Mouse (Mus musculus) intestine, embryonic 14.5 days (tissue): ENCODE measurements around the gene Gm614. TPM values are rescaled to one million over a fixed set of nuclear protein-coding genes. Genes with fewer than 3 reads are reported as not detected.

Experiments
- ATAC-seq: fragments of 200-750 bp; cut with Nextera tagmentation; replicated peaks from 2 replicates; pipeline ENCODE4 v1.8.0; 2017; ENCODE audit warnings: low read depth, moderate number of reproducible peaks, moderate TSS enrichment, moderate library complexity; ENCODE audit not compliant: low FRiP score, low TSS enrichment
- DNase-seq: peaks from one replicate; pipeline ENCODE4 v3.0.0-alpha.2; 2018; ENCODE audit warnings: low spot score
- H3K27ac ChIP-seq: fragments of 300-500 bp; sonication (generic); 2 replicates; pipeline ENCODE4 v1.5.1; 2014; ENCODE audit warnings: low read depth, mild to moderate bottlenecking, control low read depth
- H3K27me3 ChIP-seq: fragments of 300-500 bp; sonication (generic); replicated peaks from 2 replicates; pipeline ENCODE4 v1.6.1; 2014; ENCODE audit warnings: low read length, control low read depth; ENCODE audit not compliant: control insufficient read depth, insufficient read depth
- H3K36me3 ChIP-seq: fragments of 300-500 bp; sonication (generic); 2 replicates; pipeline ENCODE4 v1.6.1; 2014; ENCODE audit warnings: low read length, control low read depth; ENCODE audit not compliant: control insufficient read depth, insufficient read depth
- H3K4me1 ChIP-seq: fragments of 300-500 bp; sonication (generic); replicated peaks from 2 replicates; pipeline ENCODE4 v1.6.1; 2014; ENCODE audit warnings: low read length, control low read depth, mixed read lengths; ENCODE audit not compliant: control insufficient read depth, insufficient read depth
- H3K4me2 ChIP-seq: fragments of 300-500 bp; sonication (generic); 2 replicates; pipeline ENCODE4 v1.6.1; 2014; ENCODE audit warnings: low read length
- H3K4me3 ChIP-seq: fragments of 300-500 bp; sonication (generic); 2 replicates; pipeline ENCODE4 v1.5.1; 2014; ENCODE audit warnings: low read depth, low read length, control low read depth, mixed read lengths
- H3K9ac ChIP-seq: fragments of 300-500 bp; sonication (generic); 2 replicates; pipeline ENCODE4 v1.6.1; 2014; ENCODE audit warnings: mild to moderate bottlenecking, low read length
- H3K9me3 ChIP-seq: fragments of 300-500 bp; sonication (generic); 2 replicates; pipeline ENCODE4 v1.6.1; 2016; ENCODE audit warnings: low read length, control low read depth; ENCODE audit not compliant: control insufficient read depth
- WGBS: fragments of 180-500 bp; shearing (Covaris S2); extraction: QIAGEN DNeasy Blood & Tissue Kit; methylation state at CpG from one replicate; pipeline ENCODE4 v1.1.7; 2014; 5-methylcytosine and 5-hydroxymethylcytosine counted together
- polyA plus RNA-seq: library from polyadenylated mRNA; unstranded; fragments of >200 nt; fragmentation: Nextera tagmentation; extraction: Ambion mirVana; gene quantifications from 2 replicates; pipeline ENCODE4 v1.2.1, GENCODE M21; 2014

Gene Gm614
- polyA plus RNA-seq, 1 experiment from 2014 or later: not detected

DNA sequence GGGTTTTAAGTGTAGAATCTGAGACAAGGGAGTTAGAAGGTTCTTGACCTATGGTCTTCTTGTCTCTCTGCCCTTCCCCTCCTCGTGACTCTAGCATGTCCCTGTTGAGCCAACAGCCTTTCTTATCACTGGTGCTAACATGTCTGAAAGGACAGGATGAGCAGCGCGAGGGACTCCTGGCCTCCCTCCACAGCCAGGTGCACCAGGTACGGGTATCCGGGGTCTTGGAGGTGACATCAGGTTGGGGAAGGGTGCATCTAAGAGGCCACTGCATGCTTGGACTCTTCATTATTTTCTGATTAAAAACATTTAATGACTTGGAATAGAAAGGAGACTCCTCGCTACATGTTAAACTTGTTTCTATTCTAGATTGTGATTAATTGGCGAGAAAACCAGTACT is 25.2 kb upstream of the Gm614 start:
- H3K27me3 ChIP-seq: 0 out of 2 replicates have a peak, but pooled peaks cover 3% of the 10 kb centered on the region
- ATAC-seq: no peak
- H3K4me1 ChIP-seq: no peaks in the 10 kb centered on the region
- H3K4me2 ChIP-seq: no peak overlapping the region
- no peak overlapping the region for H3K27ac ChIP-seq
- WGBS: 94% methylated on average over 7 of the region's 7 CpGs
- no peaks in the 10 kb centered on the region for H3K9me3 ChIP-seq
- H3K36me3 ChIP-seq: peaks cover 80% of the 10 kb centered on the region
- H3K4me3 ChIP-seq: no peak overlapping the region
- no peak overlapping the region for H3K9ac ChIP-seq
- no peak for DNase-seq

DNA sequence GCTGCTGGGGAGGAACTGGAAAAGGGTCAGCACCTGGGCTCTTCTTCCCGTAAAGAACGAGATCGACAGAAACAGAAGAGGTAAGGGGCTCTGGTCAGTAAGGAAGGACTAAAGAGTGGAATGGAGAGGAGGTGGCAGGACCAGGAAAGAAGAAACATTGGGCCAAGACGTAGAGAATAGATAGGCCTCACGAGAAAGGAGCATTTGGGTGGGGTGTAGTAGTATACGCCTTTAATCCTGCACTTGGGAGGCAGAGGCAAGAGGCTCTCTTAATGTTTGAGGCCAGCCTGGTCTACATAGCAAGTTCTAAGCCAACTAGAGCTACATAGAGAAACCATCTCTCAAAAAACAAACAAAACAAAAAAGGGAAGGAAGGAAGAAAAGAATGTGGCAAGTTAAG is 24.6 kb upstream of the Gm614 start:
- Histone ChIP-seq H3K27ac (no peak overlapping the region), H3K9me3 (no peaks in the 10 kb centered on the region), H3K4me3 (no peak overlapping the region), H3K4me2 (no peak overlapping the region), H3K36me3 (peaks cover 80% of the 10 kb centered on the region), H3K9ac (no peak overlapping the region), H3K27me3 (0 out of 2 replicates have a peak, but pooled peaks cover 3% of the 10 kb centered on the region), H3K4me1 (no peaks in the 10 kb centered on the region)
- 93% methylated on average over 6 of the region's 6 CpGs for WGBS
- DNase-seq (no peak), ATAC-seq (no peak)

DNA sequence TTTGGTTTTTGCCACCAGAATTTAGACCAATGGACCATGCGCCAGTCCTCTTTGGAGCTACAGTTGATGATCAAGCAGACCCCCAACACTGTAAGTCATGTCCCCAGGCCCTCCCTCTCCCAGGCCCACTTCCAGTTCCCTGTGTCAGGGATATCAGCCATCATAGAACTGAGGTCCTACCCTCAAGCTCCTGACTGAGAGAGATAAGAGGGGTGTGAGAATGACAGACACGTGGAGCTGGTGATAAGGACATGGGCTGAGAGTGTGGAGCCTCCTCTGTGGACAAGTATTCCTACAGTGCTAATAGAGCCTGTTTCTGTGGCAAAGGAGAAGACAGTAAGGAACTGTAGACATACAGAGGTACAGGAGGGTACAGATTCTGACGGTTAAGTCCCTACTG is 23.8 kb upstream of the Gm614 start:
- H3K9me3 ChIP-seq: no peaks in the 10 kb centered on the region
- no peaks in the 10 kb centered on the region for H3K4me1 ChIP-seq
- no peak overlapping the region for H3K27ac ChIP-seq
- no peak for ATAC-seq
- peaks cover 78% of the 10 kb centered on the region for H3K36me3 ChIP-seq
- H3K4me3 ChIP-seq: no peak overlapping the region
- 0 out of 2 replicates have a peak, but pooled peaks cover 3% of the 10 kb centered on the region for H3K27me3 ChIP-seq
- no peak overlapping the region for H3K4me2 ChIP-seq
- H3K9ac ChIP-seq: no peak overlapping the region
- WGBS: 84% methylated on average over 3 of the region's 3 CpGs
- no peak for DNase-seq

DNA sequence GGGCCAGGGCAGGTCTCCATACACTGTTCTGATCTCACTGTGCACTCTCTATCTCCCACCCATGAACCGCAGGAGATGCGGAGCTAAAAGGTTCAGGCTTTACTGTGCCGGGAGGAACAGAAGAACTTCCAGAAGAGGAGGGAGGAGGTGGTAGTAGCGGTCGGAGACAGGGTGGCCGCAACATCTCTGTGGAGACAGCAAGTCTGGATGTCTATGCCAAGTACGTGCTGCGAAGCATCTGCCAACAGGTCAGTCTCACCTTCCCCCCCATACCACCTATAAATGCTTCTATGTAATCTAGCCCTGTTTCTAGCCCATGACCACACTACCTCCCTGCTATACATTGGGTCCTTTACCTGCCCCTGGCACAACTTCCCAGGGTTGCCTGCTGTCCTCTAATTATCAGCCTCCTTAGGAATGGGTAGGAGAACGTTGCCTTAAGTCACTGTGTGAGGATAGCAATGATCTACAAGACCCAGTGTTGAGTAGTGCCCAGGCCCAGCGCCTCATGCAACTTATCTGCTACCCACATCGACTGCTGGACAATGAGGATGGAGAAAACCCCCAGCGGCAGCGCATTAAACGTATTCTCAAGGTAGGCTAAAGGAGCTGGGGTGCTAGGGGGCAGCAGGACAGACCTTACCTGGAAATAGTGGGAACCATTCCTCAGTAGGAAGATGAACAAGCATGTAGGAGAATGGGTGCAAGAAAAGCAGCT is 22.3 kb upstream of the Gm614 start:
- H3K4me1 ChIP-seq: no peaks in the 10 kb centered on the region
- H3K4me2 ChIP-seq: no peak overlapping the region
- 0 out of 2 replicates have a peak, but pooled peaks cover 3% of the 10 kb centered on the region for H3K27me3 ChIP-seq
- ATAC-seq: no peak
- no peak overlapping the region for H3K4me3 ChIP-seq
- H3K36me3 ChIP-seq: peaks cover 77% of the 10 kb centered on the region
- H3K9ac ChIP-seq: no peak overlapping the region
- H3K9me3 ChIP-seq: no peaks in the 10 kb centered on the region
- DNase-seq: no peak
- 89% methylated on average over 14 of the region's 14 CpGs for whole genome bisulfite sequencing
- H3K27ac ChIP-seq: no peak overlapping the region

DNA sequence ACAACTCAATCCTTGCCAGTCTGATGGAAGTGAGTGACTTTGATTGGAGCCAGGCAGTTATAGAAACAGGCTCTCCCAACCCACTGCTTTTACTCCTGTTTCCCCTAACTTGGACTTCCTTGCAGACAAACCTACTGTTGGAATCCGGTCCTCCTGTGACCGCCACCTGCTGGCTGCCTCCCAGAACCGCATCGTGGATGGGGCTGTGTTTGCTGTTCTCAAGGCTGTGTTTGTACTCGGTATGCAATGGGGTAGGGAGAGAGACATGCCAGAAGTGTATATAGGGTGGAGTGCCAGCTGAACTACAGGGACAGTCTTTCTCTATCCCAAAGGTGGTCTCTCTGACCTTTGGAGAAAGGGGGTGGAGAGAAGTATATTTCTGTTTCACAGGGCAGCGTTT is 21.7 kb upstream of the Gm614 start:
- H3K9me3 ChIP-seq: no peaks in the 10 kb centered on the region
- no peak overlapping the region for H3K4me2 ChIP-seq
- ATAC-seq (no peak; the same call in 1 of the 2 replicates), DNase-seq (peak; percentile 72)
- no peak overlapping the region for H3K27ac ChIP-seq
- no peak overlapping the region for H3K9ac ChIP-seq
- no peak overlapping the region for H3K4me3 ChIP-seq
- no peaks in the 10 kb centered on the region for H3K4me1 ChIP-seq
- H3K36me3 ChIP-seq: peaks cover 79% of the 10 kb centered on the region
- H3K27me3 ChIP-seq: 0 out of 2 replicates have a peak, but pooled peaks cover 3% of the 10 kb centered on the region
- 28% methylated on average over 6 of the region's 6 CpGs for WGBS

DNA sequence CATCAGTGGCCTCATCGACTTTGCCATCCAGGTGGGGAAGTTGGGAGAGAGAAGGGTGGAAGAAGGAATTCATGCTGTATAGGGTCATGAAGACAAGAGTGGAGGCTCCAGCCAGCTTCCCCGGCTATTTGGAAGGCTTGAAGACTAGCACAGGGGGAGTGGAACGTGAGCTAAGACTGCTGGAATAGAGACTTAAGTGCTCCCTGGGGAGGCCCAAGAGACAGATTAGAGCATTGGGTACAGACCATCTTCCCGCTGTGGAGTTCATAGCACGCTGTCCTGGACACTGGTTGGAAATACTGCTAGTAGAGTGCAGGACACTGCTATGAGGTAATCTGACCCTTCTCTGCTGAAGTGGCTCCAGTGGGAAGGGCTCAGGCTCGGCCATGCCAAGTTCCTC is 19.0 kb upstream of the Gm614 start:
- Histone ChIP-seq H3K9me3 (no peaks in the 10 kb centered on the region), H3K36me3 (peaks cover 75% of the 10 kb centered on the region), H3K4me2 (no peak overlapping the region), H3K27me3 (0 out of 2 replicates have a peak, but pooled peaks cover 3% of the 10 kb centered on the region), H3K4me3 (no peak overlapping the region), H3K9ac (no peak overlapping the region), H3K27ac (no peak overlapping the region), H3K4me1 (no peaks in the 10 kb centered on the region)
- 83% methylated on average over 6 of the region's 6 CpGs for WGBS
- ATAC-seq (no peak), DNase-seq (no peak)

DNA sequence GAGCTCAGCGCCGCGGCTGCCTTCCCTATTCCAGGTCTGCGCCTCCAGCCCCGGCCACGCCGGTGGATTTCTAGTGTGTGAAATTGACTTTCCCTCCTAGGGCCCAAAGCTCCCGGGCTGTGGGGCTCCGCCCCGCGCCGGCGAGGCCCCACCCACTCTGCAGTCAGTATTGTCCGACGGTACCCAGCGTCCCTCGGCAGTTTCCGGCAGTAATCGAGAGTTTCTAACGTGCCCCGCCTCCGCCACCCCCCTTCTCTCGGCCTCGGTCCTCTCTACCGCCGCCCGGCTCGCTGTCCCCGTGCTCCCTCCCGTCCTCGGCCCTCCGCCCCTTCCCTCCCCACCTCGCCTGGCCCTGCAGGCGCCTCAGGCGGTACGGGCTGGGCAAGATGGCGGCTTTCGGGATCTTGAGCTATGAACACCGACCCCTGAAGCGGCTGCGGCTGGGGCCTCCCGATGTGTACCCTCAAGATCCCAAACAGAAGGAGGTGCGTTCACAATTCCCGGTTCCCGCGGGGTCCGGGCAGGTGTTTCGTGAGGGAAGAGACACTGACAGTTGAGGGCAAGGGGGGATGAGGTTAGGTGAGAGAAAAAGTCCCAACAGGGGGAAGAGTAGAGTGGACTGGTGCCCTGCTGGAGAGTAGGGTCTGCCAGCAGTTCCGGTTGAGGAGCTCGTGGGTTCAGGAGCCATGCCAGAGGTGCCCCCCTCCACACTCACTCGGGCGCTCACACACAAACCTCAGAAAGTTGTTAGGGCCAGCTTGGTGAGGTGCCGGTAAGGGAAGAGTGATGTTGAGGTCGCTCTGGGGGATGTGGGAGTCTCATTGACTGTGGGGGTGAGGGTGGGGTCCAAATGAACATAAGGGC is 10.3 kb upstream of the Gm614 start, which contains the start of gene Med12:
TSS of gene Med12 (plus strand) at position 156 of the 864 bp plus-strand sequence.
- 17% methylated on average over 52 of the region's 54 CpGs for WGBS

DNA sequence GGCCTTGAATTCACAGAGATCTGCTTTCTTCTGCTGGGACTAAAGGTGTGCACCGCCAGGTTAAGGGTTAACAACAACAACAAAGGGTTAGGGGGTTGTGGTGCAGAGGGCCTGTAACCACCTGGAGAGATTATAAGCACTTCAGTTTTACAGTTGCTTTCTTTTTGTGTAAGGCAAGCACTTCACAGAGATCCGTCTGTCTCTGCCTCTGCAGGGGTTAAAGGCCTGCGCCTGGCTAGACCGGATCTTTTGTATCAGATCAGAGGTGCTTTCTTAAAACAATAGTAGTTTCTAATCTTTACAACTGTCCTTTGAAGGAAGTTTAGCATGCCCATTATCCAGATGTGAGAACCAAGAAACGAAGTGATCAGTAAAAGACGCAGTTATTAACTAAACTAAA is 9.6 kb upstream of the Gm614 start:
- H3K36me3 ChIP-seq: peaks cover 15% of the 10 kb centered on the region
- DNase-seq (no peak), ATAC-seq (no peak)
- H3K9ac ChIP-seq: 0 out of 2 replicates have a peak overlapping the region, but pooled peaks have one; percentile 56
- no peaks in the 10 kb centered on the region for H3K9me3 ChIP-seq
- H3K27ac ChIP-seq: no peak overlapping the region
- H3K4me1 ChIP-seq: no peaks in the 10 kb centered on the region
- peak overlapping the region; percentile 44 for H3K4me2 ChIP-seq
- WGBS: 22% methylated on average over 6 of the region's 6 CpGs
- 0 out of 2 replicates have a peak, but pooled peaks cover 3% of the 10 kb centered on the region for H3K27me3 ChIP-seq
- H3K4me3 ChIP-seq: peak overlapping the region; percentile 48

More for the DNA sequence above, 10.3 kb upstream of the Gm614 start, which contains the start of gene Med12:
- Histone ChIP-seq H3K36me3 (peaks cover 22% of the 10 kb centered on the region), H3K27me3 (0 out of 2 replicates have a peak, but pooled peaks cover 3% of the 10 kb centered on the region), H3K4me3 (peak within 1 kb of the TSS; percentile 48), H3K4me1 (no peaks in the 10 kb centered on the region), H3K4me2 (peak within 1 kb of the TSS; percentile 48), H3K27ac (peak within 1 kb of the TSS; percentile 63; the same call in 1 of the 2 replicates), H3K9me3 (no peaks in the 10 kb centered on the region), H3K9ac (peak within 1 kb of the TSS; percentile 56)
- ATAC-seq (peak; percentile 95), DNase-seq (peak; percentile 84)
